Mouse (Mus musculus) layer of hippocampus, adult 8-10 months (tissue): ENCODE data around the gene Mtg2. TPM values are rescaled to one million over a fixed set of nuclear protein-coding genes. Genes with fewer than 3 reads are reported as not detected.
A peak's percentile ranks its signal among the peaks of the same experiment; 100 is the strongest.

Experiments used
- DNase-seq, 2 experiments: peaks; one replicate each; pipeline ENCODE4 v3.0.0; 2022; ENCODE audit warnings: low spot score in 2 of 2
- total RNA-seq, 4 experiments: library from RNA; stranded (reverse); gene quantifications; 2 replicates each; pipeline ENCODE4 v1.2.4; 2022

Mtg2 gene
- total RNA-seq, result 10 to 100 TPM; 15.6 to 25.8 (median 19.3) TPM

GRCm38 (mm10) chr2:180070481-180071453, at the start of gene Mtg2:
Mtg2 (plus strand) TSS chr2:180070588.
- peak; percentile 93 to 96 for DNase-seq

GRCm38 (mm10) chr2:180020919-180021318, 49.5 kb upstream of the Mtg2 start:
- no peak for DNase-seq

- no peak for DNase-seq
Observed at GRCm38 (mm10) chr2:180022751-180023150, 47.6 kb upstream of the Mtg2 start.

- peak; percentile 97 to 99 for DNase-seq
Observed at GRCm38 (mm10) chr2:180024401-180025098, 45.8 kb upstream of the Mtg2 start, which contains the start of gene Lsm14b. Lsm14b (plus strand) TSS chr2:180024987.

- no peak for DNase-seq
Observed at GRCm38 (mm10) chr2:180025135-180025860, 45.1 kb upstream of the Mtg2 start.

- no peak for DNase-seq
Observed at GRCm38 (mm10) chr2:180025861-180026200, 44.6 kb upstream of the Mtg2 start.

- no peak for DNase-seq
Observed at GRCm38 (mm10) chr2:180027768-180028167, 42.6 kb upstream of the Mtg2 start.

GRCm38 (mm10) chr2:180031270-180031669, 39.1 kb upstream of the Mtg2 start:
- DNase-seq, result no peak

GRCm38 (mm10) chr2:180032925-180033324, 37.5 kb upstream of the Mtg2 start:
- DNase-seq, result no peak

- DNase-seq, result no peak
Observed at GRCm38 (mm10) chr2:180033956-180034355, 36.4 kb upstream of the Mtg2 start.

GRCm38 (mm10) chr2:180034753-180035152, 35.6 kb upstream of the Mtg2 start:
- no peak for DNase-seq

GRCm38 (mm10) chr2:180040406-180040805, 30.0 kb upstream of the Mtg2 start:
- no peak for DNase-seq

- no peak for DNase-seq
Observed at GRCm38 (mm10) chr2:180041577-180042255, 28.7 kb upstream of the Mtg2 start.

- peak; percentile 79 to 84 for DNase-seq
Observed at GRCm38 (mm10) chr2:180042256-180042857, 28.0 kb upstream of the Mtg2 start, which contains the start of the genes Psma7 and Ss18l1. Psma7 (minus strand) TSS chr2:180042433. Ss18l1 (plus strand) TSS chr2:180042509.

- DNase-seq, result peak; percentile 46 to 55
Observed at GRCm38 (mm10) chr2:180042858-180043515, 27.4 kb upstream of the Mtg2 start.

- no peak for DNase-seq
Observed at GRCm38 (mm10) chr2:180045283-180045682, 25.1 kb upstream of the Mtg2 start.

- no peak for DNase-seq
Observed at GRCm38 (mm10) chr2:180047580-180047979, 22.8 kb upstream of the Mtg2 start.

- peak; percentile 65 to 67 for DNase-seq
Observed at GRCm38 (mm10) chr2:180047980-180048635, 22.3 kb upstream of the Mtg2 start.

GRCm38 (mm10) chr2:180050986-180051385, 19.4 kb upstream of the Mtg2 start:
- peak; percentile 58 to 77 for DNase-seq
